ENCODE assay signal across 10 mouse cellular contexts in genomic region chr5:34917234-34917655, GRCm38 (mm10). TPM values are rescaled to one million over a fixed set of nuclear protein-coding genes. Genes with fewer than 3 reads are reported as not detected.
DNase-seq lines count a peak whose midpoint lies in the region; ATAC-seq lines count a peak whose summit lies in the region.
"Had no signal": no experiment of that assay in that cellular context is flagged by ENCODE, and none has a peak within 500 bp of the region (broad histone marks: within the 10 kb centered on the region; RNA-seq: fewer than 3 reads in every experiment).

No protein-coding gene starts in this region.

- DNase-seq in left cerebral cortex, adult 9 months (ENCODE audit: low spot score in 2 of 2), result peak; percentile 28 to 39
- no peak for DNase-seq in left cerebral cortex, postnatal 36 days (ENCODE audit: low spot score in 2 of 2)
- peak; percentile 78 for DNase-seq in brain, adult 2 months (ENCODE audit: low read depth, low spot score)
- DNase-seq in adipocyte (ENCODE audit: low spot score), result no peak
- no peak for DNase-seq in lung, postnatal 10 days
- no peak for DNase-seq in thymus, adult 18-20 months
- DNase-seq: gastrocnemius, adult 2 months; heart, postnatal 36 days had no signal

- peak overlapping the region; percentile 59 for H3K27ac ChIP-seq in forebrain, embryonic 12.5 days
- H3K27ac ChIP-seq in midbrain, embryonic 13.5 days, result peak overlapping the region; percentile 54; the same call in 1 of the 2 replicates
- H3K27ac ChIP-seq: gastrocnemius, adult 2 months had no signal

- no peaks in the 10 kb centered on the region for H3K9me3 ChIP-seq in forebrain, embryonic 12.5 days
- H3K9me3 ChIP-seq in midbrain, embryonic 13.5 days, result no peaks in the 10 kb centered on the region

- H3K27me3 ChIP-seq in forebrain, embryonic 12.5 days, result no peaks in the 10 kb centered on the region
- no peaks in the 10 kb centered on the region for H3K27me3 ChIP-seq in midbrain, embryonic 13.5 days

- H3K9ac ChIP-seq in forebrain, embryonic 12.5 days, result no peak overlapping the region
- peak overlapping the region; percentile 32; the same call in 1 of the 2 replicates for H3K9ac ChIP-seq in midbrain, embryonic 13.5 days (replicated peaks)

- WGBS in forebrain, embryonic 12.5 days, result 45% methylated on average over 10 of the region's 10 CpGs
- WGBS in midbrain, embryonic 13.5 days, result 45% methylated on average over 10 of the region's 10 CpGs

- no peak overlapping the region for H3K4me3 ChIP-seq in forebrain, embryonic 12.5 days (replicated peaks)
- no peak overlapping the region for H3K4me3 ChIP-seq in midbrain, embryonic 13.5 days (replicated peaks)
- H3K4me3 ChIP-seq: gastrocnemius, adult 2 months had no signal

- H3K36me3 ChIP-seq in forebrain, embryonic 12.5 days (replicated peaks), result peaks cover 2% of the 10 kb centered on the region; the same call in 1 of the 2 replicates
- peaks cover 16% of the 10 kb centered on the region for H3K36me3 ChIP-seq in midbrain, embryonic 13.5 days

- peaks cover 16% of the 10 kb centered on the region for H3K4me1 ChIP-seq in forebrain, embryonic 12.5 days
- H3K4me1 ChIP-seq in midbrain, embryonic 13.5 days (replicated peaks), result peaks cover 19% of the 10 kb centered on the region

- peak; percentile 68 for ATAC-seq in forebrain, embryonic 12.5 days (ENCODE audit: low FRiP score)
- peak; percentile 65 for ATAC-seq in midbrain, embryonic 13.5 days

- no peak overlapping the region for H3K4me2 ChIP-seq in forebrain, embryonic 12.5 days
- no peak overlapping the region for H3K4me2 ChIP-seq in midbrain, embryonic 13.5 days (replicated peaks)

- intact Hi-C loops in left cerebral cortex, postnatal 36 days (cut with DNase I), result loop anchor here (5.0 kb wide), 1 partner anchor 110 kb away; no protein-coding TSS in a partner anchor

RNA-seq across cellular contexts. Expression of gene Msantd1, which starts 9.4 kb away (rescaled TPM):
- 1 to 10 TPM; 5.4 to 8.2 TPM for total RNA-seq in left cerebral cortex, postnatal 36 days (2021)
- polyA plus RNA-seq in forebrain, embryonic 12.5 days (2016; fragmentation: Nextera tagmentation; extraction: Ambion mirVana), result 3.0 and 3.4 TPM in 2 replicates
- polyA plus RNA-seq in midbrain, embryonic 13.5 days (2015; fragmentation: Nextera tagmentation; extraction: Ambion mirVana), result 2.3 TPM in 2 replicates

RNA-seq across cellular contexts. Expression of gene Rgs12, which starts 32.0 kb away (rescaled TPM):
- 10 to 100 TPM; 51.1 to 55.7 TPM for total RNA-seq in left cerebral cortex, postnatal 36 days (2021)
- 74.9 and 75.4 TPM in 2 replicates for polyA plus RNA-seq in forebrain, embryonic 12.5 days (2016; fragmentation: Nextera tagmentation; extraction: Ambion mirVana)
- 67.5 and 72.3 TPM in 2 replicates for polyA plus RNA-seq in midbrain, embryonic 13.5 days (2015; fragmentation: Nextera tagmentation; extraction: Ambion mirVana)

Comparison
In these comparisons a context has a peak if more than half of its experiments do, and no peak if none do; other contexts are left out.
1. DNase-seq: peak in left cerebral cortex, adult 9 months (2 of 2) and brain, adult 2 months (single experiment); none in left cerebral cortex, postnatal 36 days (0 of 2), adipocyte (single experiment), lung, postnatal 10 days (single experiment) and thymus, adult 18-20 months (0 of 2).